Mouse (Mus musculus): ENCODE measurements around the gene Akna. TPM values are rescaled to one million over a fixed set of nuclear protein-coding genes. Genes with fewer than 3 reads are reported as not detected.

Akna gene
- total RNA-seq, 2 experiments from 2014 or later = 3.4 TPM

GRCm38 (mm10) chr4:63377483-63377882, 25.7 kb downstream of the Akna start:
- intact Hi-C loops (cut with DNase I) = no loop called here
- H3K27ac ChIP-seq = no peak overlapping the region
- no peak overlapping the region for H3K4me3 ChIP-seq
- peak; percentile 17 for TF ChIP-seq CTCF (IDR thresholded peaks at IDR 0.05)
- no peak for DNase-seq (ENCODE audit: extremely low spot score in 1 of 2, low spot score in 2 of 2)

DNA sequence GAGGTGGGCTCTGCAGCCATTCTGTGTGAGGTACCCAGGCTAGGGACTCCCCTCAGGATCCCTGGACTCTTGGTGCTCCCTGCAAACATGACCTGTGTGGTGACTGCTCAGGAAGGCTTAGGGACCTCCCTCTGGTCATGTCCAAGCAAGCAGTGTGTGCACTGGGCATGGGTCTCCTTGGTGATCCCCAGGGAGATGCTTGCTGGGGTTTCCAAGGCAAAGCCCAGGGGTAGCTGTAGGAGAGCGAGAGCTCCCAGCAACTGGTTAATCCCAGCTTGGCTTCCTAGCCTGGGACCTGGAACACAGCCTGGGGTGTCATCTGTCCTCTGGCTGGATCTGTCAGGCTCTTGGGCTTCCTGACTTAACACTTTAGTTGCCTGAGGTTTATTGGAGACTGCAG, 27.8 kb downstream of the Akna start:
- H3K4me3 ChIP-seq = no peak overlapping the region
- H3K27ac ChIP-seq = no peak overlapping the region
- TF ChIP-seq CTCF (IDR thresholded peaks at IDR 0.05) = no peak
- no peak for DNase-seq (ENCODE audit: extremely low spot score in 1 of 2, low spot score in 2 of 2)
- intact Hi-C loops (cut with DNase I) = no loop called here

DNA sequence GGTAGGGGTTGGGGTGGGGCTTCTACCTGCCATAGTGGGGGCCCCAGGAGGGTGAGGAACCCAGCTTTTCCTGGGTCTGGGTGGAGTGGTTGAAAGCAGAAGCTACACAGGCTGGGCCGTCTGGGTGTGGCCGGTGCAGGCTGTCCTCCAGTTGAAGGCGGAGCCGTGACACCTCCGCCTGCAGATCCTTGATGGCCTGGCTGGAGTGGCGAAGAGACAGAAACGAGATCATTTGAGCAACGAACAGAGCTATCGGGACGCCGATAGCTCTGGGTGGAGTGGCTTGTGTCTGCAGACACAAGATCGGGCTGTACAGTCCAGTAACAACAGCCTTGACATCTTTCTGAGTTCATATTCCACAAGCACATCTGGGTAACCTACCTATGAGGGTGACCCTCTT, 28.8 kb downstream of the Akna start:
- Histone ChIP-seq H3K27ac (no peak overlapping the region), H3K4me3 (no peak overlapping the region)
- no peak for DNase-seq (ENCODE audit: extremely low spot score in 1 of 2, low spot score in 2 of 2)
- intact Hi-C loops (cut with DNase I) = no loop called here
- no peak for TF ChIP-seq CTCF (IDR thresholded peaks at IDR 0.05)

DNA sequence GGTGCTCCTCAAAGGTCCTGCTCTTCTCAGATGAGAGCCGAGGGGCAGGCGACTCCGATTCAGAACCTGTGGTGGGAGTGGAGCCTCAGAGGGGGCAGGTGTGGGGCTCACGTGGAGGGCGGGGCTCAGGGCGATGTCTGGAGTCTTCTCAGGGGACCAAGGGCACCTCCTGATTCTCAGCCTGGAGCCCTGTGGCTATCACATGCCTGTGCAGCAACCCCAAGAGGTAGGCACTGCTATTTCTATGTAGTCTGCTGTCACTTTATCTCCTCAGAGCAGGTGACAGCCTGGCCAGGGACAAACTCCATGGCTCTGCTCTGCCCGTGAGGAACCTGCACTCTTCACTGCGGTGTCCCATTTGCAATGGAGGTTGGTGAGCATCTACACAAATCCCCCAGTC, 29.8 kb downstream of the Akna start:
- TF ChIP-seq CTCF (IDR thresholded peaks at IDR 0.05) = no peak
- intact Hi-C loops (cut with DNase I) = no loop called here
- DNase-seq (ENCODE audit: extremely low spot score in 1 of 2, low spot score in 2 of 2) = no peak
- Histone ChIP-seq H3K4me3 (no peak overlapping the region), H3K27ac (no peak overlapping the region)

DNA sequence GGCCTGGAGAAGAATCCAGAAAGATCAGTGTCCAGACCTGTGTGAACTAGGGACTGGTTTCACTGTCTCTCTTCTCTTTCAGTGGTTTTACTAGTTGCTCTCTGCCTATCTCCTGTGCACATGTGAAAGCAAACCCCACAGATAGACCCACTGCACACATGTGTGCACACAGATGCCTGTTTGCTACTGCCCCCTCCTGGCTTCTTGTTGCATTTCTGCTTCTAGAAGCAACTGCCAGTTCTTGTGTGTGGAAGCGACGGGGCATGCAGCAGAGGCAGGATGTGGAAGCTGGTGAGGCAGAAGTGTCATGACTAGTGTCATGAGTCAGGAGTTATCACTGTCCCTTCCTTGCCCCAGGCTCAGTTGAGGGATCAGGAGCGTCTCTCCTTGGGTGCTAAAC, 31.3 kb downstream of the Akna start:
- peak; percentile 57 for TF ChIP-seq CTCF (IDR thresholded peaks at IDR 0.05)
- H3K4me3 ChIP-seq = no peak overlapping the region
- DNase-seq (ENCODE audit: extremely low spot score in 1 of 2, low spot score in 2 of 2) = peak; percentile 22 to 24
- intact Hi-C loops (cut with DNase I) = no loop called here
- no peak overlapping the region for H3K27ac ChIP-seq

DNA sequence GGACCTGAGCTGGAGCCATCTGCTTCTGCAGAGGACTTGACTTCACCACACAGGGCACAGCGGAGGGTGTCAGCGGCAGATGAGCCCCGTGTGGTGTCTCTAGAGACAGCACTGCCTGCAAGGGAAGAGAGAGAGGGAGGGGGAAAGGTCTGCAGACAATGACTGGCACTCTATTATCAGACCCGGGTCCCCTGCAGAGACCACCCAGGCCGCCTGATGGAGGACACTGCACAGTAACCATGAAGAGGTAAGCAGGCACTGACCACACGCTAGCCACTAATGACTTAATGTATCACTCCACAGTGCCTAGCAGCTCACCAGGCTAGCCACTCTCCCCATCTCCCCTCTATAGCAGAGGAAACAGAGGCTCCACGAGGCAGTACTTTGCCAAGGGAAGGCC, 32.3 kb downstream of the Akna start:
- DNase-seq (ENCODE audit: extremely low spot score in 1 of 2, low spot score in 2 of 2) = no peak
- intact Hi-C loops (cut with DNase I) = no loop called here
- no peak overlapping the region for H3K27ac ChIP-seq
- H3K4me3 ChIP-seq = no peak overlapping the region
- TF ChIP-seq CTCF (IDR thresholded peaks at IDR 0.05) = no peak

DNA sequence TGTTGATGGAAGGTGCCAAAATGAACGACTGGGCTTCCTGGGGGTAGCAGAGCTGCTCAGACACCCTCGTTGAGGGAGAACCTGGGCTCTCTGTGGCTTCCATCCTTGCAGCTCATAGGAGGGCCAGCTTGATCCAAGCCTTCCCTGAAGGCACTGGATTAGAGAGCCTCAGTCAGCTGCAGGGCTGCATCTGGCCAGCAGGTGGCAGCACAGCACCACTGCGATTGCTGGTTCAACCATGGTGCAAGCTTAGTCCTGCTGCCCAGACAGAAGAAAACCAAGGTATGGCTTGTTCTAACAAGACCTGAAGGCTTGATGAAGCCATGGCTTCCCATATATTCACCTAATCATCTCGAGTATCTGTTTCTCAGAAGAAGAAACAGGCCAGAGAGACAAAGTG, 34.6 kb downstream of the Akna start:
- intact Hi-C loops (cut with DNase I) = loop anchor here (1.0 to 2.0 kb wide), 2 partner anchors 40 to 1122 kb away; no protein-coding TSS in a partner anchor
- H3K27ac ChIP-seq = no peak overlapping the region

DNA sequence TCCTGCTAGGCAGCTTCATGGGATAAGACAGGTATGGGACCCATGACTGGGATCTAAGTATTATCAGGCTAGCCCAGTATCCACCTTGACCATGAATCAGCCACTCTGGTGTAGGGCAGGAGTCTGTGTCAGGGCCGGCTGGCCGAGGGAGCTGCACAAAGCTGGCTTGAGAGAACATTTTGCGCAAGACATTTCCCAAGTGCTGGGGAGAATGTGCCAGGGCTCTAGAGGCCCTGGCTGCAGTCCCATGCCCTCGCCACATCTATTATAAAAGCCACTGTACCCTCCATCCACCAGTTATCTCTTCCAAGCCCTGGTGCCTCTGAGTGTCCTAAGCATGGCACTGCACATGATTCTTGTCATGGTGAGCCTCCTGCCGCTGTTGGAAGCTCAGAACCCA, 41.0 kb downstream of the Akna start, which contains the start of gene Orm2:
Gene Orm2, plus strand, starts transcription at position 300 of the 400 bp plus-strand sequence.
- no peak for DNase-seq (ENCODE audit: extremely low spot score in 1 of 2, low spot score in 2 of 2)
- Histone ChIP-seq H3K27ac (no peak within 1 kb of the TSS), H3K4me3 (no peak within 1 kb of the TSS)
- TF ChIP-seq CTCF (IDR thresholded peaks at IDR 0.05) = no peak
- intact Hi-C loops (cut with DNase I) = no loop called here

More for the DNA sequence above, 34.6 kb downstream of the Akna start:
- TF ChIP-seq CTCF (IDR thresholded peaks at IDR 0.05) = peak; percentile 100
- H3K4me3 ChIP-seq = no peak overlapping the region
- peak; percentile 83 to 93 for DNase-seq (ENCODE audit: extremely low spot score in 1 of 2, low spot score in 2 of 2)

DNA sequence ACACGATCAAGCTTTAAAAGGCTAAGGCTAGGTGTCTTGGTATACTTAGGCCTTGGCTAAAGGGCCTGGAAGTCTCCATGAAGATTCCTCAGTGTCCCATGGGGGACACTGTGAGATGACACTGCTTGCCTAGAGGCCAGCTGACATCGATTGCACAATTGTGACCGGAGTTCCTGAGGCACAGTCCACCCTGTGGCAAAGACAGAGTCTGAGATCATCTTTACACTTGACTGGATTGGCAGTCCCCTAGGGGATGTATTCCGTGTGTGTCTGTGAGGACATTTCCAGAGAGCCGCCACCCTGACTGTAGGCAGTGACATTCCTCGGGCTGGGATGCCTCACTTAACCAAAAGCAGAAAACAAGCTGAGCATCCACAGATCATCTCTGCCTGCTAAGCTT, 43.3 kb downstream of the Akna start:
- Histone ChIP-seq H3K27ac (no peak overlapping the region), H3K4me3 (no peak overlapping the region)
- TF ChIP-seq CTCF (IDR thresholded peaks at IDR 0.05) = no peak
- DNase-seq (ENCODE audit: extremely low spot score in 1 of 2, low spot score in 2 of 2) = no peak
- intact Hi-C loops (cut with DNase I) = no loop called here

- intact Hi-C loops (cut with DNase I) = no loop called here
- Histone ChIP-seq H3K4me3 (no peak overlapping the region), H3K27ac (no peak overlapping the region)
- DNase-seq (ENCODE audit: extremely low spot score in 1 of 2, low spot score in 2 of 2) = no peak
- TF ChIP-seq CTCF (IDR thresholded peaks at IDR 0.05) = no peak
Measured at GRCm38 (mm10) chr4:63356981-63357570, 46.1 kb downstream of the Akna start.

GRCm38 (mm10) chr4:63355877-63356665, 47.1 kb downstream of the Akna start, which contains the start of gene Orm3:
Gene Orm3, plus strand, starts transcription at chr4:63356162.
- H3K4me3 ChIP-seq = no peak within 1 kb of the TSS
- H3K27ac ChIP-seq = no peak within 1 kb of the TSS
- TF ChIP-seq CTCF (IDR thresholded peaks at IDR 0.05) = no peak
- intact Hi-C loops (cut with DNase I) = no loop called here
- DNase-seq (ENCODE audit: extremely low spot score in 1 of 2, low spot score in 2 of 2) = no peak

DNA sequence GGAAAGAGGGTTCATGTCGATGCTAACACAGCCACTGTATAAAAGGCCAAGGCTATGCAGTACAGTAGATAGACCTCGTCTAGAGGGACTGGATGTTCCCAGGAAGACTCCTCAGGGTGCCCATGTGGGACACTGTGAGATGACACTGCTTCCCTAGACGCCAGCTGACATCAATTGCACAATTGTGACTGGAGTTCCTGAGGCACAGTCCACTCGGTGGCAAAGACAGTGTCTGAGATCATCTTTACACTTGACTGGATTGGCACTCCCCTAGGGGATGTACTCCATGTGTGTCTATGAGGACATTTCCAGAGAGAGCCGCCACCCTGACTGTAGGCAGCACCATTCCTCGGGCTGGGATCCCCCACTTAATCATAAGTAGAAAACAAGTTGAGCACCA, 54.6 kb downstream of the Akna start:
- no peak for DNase-seq (ENCODE audit: extremely low spot score in 1 of 2, low spot score in 2 of 2)
- no peak for TF ChIP-seq CTCF (IDR thresholded peaks at IDR 0.05)
- Histone ChIP-seq H3K4me3 (no peak overlapping the region), H3K27ac (no peak overlapping the region)
- intact Hi-C loops (cut with DNase I) = no loop called here

- Histone ChIP-seq H3K4me3 (no peak overlapping the region), H3K27ac (no peak overlapping the region)
- no peak for TF ChIP-seq CTCF (IDR thresholded peaks at IDR 0.05)
- DNase-seq (ENCODE audit: extremely low spot score in 1 of 2, low spot score in 2 of 2) = no peak
- intact Hi-C loops (cut with DNase I) = no loop called here
Measured at GRCm38 (mm10) chr4:63346659-63347058, 56.5 kb downstream of the Akna start.

All from left cerebral cortex, adult 2 months (tissue).